Mouse (Mus musculus): ENCODE results near the gene Nfx1. TPM values are rescaled to one million over a fixed set of nuclear protein-coding genes. Genes with fewer than 3 reads are reported as not detected.

The Nfx1 gene
- polyA plus RNA-seq, 1 experiment from 2014 or later, result 27.9 TPM

DNA sequence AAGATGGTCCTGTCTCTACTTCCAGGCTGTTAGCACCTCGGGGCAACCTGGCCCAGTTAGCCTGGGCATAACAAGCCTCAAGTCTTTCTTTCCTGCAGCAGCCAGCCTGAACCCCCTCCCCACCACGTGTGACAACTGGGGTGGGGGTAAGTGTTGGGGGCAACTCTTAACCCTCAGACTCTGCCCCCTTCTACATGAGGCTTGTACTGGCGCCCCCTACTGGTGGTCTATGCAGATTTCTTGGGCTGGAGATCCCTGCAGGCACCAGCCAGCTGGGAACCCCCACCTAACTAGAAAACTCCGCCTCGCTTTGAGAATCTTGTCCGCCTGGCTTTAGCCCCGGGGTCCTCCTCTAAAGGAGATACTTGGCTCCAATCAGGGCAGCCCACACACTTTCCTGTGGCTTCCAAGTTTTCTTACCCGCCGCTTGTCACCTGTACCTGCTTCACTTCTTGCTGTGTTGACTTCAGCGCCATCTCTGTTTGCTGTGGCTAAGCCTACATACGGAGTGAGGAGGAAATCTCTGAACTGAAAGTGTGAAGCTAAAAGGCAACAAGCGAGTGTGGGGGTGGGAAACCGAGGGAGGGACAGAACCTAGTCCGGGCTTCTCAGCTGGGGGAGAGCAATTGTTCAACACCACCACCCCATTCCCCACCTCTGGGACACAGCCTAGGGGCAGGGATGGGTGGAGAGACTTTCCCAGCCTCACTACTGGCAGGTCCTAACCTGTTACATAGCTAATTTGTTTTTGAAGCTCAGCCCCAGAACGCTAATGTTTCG, 93.4 kb downstream of the Nfx1 start:
- H3K4me3 ChIP-seq (replicated peaks), result 0 out of 2 replicates have a peak overlapping the region, but pooled peaks have one; percentile 10
- no peak overlapping the region for H3K27ac ChIP-seq (replicated peaks)
- no peaks in the 10 kb centered on the region for H3K36me3 ChIP-seq (replicated peaks)
- H3K4me2 ChIP-seq, result peak overlapping the region; percentile 32
- 25% methylated on average over 16 of the region's 16 CpGs for WGBS (ENCODE audit: insufficient replicate concordance)
- H3K9ac ChIP-seq, result no peak overlapping the region
- no peaks in the 10 kb centered on the region for H3K9me3 ChIP-seq (replicated peaks)
- H3K27me3 ChIP-seq, result peaks cover 26% of the 10 kb centered on the region
- no peak for ATAC-seq (ENCODE audit: insufficient read depth)
- no peaks in the 10 kb centered on the region; the same call in 1 of the 2 replicates for H3K4me1 ChIP-seq (replicated peaks)

DNA sequence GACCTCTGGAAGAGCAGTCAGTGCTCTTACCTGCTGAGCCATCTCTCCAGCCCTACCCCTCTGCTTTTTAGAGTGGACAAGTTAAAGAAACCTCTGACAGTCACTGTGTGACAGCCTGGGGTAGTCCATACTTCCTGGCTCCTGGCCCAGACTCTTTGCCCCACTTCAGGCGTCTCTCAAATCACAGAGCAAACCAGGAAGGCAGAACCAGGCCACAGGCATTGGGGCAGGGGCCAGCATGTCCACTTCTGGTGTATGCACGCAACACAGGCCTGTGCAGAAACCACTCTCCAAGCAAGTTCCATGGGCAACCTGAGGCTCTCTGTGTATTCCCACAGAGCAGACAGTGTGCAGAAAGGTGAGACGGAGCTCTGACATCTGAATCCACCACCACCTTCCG, 94.5 kb downstream of the Nfx1 start:
- no peak overlapping the region for H3K4me2 ChIP-seq
- no peaks in the 10 kb centered on the region for H3K9me3 ChIP-seq (replicated peaks)
- WGBS (ENCODE audit: insufficient replicate concordance), result 81% methylated on average over 4 of the region's 4 CpGs
- no peak overlapping the region for H3K4me3 ChIP-seq (replicated peaks)
- H3K27me3 ChIP-seq, result peaks cover 22% of the 10 kb centered on the region
- H3K27ac ChIP-seq (replicated peaks), result no peak overlapping the region
- H3K36me3 ChIP-seq (replicated peaks), result no peaks in the 10 kb centered on the region
- ATAC-seq (ENCODE audit: insufficient read depth), result no peak
- H3K4me1 ChIP-seq (replicated peaks), result no peaks in the 10 kb centered on the region
- no peak overlapping the region for H3K9ac ChIP-seq

DNA sequence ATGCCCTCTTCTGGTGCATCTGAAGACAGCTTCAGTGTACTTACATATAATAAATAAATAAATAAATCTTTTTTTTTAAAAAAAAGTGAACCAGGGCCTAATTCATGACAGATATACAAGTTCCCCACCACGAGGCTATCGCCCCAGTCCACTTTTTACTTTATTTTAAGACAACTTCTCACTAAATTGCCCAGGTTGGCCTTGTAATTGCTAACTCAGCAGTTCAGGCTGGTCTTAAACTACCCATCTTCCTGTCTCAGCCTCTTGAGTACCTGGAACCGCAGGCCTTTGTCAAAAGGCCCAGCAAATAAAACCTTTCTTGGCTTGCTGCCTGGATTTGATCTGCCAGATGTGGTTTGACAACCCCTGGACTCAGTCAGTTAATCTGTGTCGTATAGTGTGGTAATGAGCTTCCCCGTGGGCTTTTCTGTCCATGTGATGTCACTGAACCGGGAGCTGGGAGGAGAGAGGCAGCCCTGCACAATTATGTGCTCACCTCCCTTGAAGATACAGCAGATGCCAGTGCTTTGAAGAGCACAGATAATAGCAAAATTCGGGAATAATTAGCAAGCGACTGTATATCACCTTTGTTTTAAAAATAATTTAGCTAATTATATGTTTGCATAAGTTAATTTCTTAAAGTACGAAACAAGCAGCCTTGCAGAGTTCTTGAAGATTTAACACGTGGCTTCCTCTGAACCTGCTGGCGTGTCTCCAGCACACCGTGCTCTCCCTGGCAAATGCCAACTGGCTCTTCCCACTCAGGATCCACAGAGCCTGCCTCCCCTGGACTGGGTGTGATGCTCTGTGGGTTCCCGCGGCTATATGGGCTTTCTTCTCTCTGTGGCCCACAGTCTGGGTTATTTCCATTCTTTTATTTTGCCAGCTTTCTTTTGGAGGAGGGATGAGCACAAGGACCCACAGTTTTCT, 101.1 kb downstream of the Nfx1 start:
- Histone ChIP-seq H3K9ac (no peak overlapping the region), H3K27ac (replicated peaks) (no peak overlapping the region), H3K4me1 (replicated peaks) (peaks cover 6% of the 10 kb centered on the region; the same call in 1 of the 2 replicates), H3K4me2 (no peak overlapping the region), H3K36me3 (replicated peaks) (no peaks in the 10 kb centered on the region), H3K4me3 (replicated peaks) (no peak overlapping the region), H3K9me3 (replicated peaks) (no peaks in the 10 kb centered on the region), H3K27me3 (peaks cover 10% of the 10 kb centered on the region; the same call in 1 of the 2 replicates)
- WGBS (ENCODE audit: insufficient replicate concordance), result 67% methylated on average over 14 of the region's 14 CpGs
- no peak for ATAC-seq (ENCODE audit: insufficient read depth)

DNA sequence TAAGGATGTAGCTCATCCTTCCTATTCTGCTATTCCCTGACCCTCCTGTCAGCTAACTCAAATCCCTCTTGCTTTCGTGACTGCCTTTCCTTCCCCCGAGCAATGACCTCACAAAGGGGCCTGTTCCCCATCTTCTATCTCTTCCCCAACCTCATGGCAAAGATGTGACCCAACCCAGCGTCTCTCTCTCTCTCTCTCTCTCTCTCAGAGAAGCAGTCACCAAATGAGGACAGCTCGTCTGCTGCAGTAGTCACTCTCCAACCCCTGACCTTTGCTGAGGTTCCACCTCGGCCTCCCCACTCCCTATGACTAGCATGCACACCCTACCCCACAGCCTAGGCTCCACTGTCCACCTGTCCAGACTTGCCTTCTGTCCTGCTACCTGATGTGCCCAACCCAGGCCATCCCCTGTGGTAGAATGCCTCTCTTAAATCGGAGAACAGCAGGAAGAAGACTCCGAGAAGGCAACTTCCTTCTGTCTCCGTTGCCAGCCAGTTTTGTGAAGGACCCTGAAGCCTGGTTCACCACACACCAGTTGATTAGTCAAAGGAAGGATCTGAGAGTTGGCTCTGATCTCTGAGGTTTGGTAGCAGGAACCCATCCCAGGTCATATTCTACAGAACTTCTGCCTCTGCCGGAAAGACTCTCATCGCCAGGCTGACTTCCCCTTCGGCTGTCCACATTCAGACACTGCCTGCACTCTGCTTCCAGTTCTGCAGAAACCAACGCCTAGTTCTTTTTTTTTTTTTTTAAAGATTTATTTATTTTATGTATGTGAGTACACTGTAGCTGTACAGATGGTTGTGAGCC, 102.5 kb downstream of the Nfx1 start:
- Histone ChIP-seq H3K27ac (replicated peaks) (no peak overlapping the region), H3K9me3 (replicated peaks) (no peaks in the 10 kb centered on the region), H3K4me1 (replicated peaks) (peaks cover 6% of the 10 kb centered on the region; the same call in 1 of the 2 replicates), H3K4me3 (replicated peaks) (no peak overlapping the region), H3K27me3 (peaks cover 15% of the 10 kb centered on the region; the same call in 1 of the 2 replicates), H3K9ac (no peak overlapping the region), H3K4me2 (no peak overlapping the region; the same call in 1 of the 2 replicates), H3K36me3 (replicated peaks) (no peaks in the 10 kb centered on the region)
- WGBS (ENCODE audit: insufficient replicate concordance), result 34% methylated on average over 12 of the region's 12 CpGs
- no peak for ATAC-seq (ENCODE audit: insufficient read depth)

DNA sequence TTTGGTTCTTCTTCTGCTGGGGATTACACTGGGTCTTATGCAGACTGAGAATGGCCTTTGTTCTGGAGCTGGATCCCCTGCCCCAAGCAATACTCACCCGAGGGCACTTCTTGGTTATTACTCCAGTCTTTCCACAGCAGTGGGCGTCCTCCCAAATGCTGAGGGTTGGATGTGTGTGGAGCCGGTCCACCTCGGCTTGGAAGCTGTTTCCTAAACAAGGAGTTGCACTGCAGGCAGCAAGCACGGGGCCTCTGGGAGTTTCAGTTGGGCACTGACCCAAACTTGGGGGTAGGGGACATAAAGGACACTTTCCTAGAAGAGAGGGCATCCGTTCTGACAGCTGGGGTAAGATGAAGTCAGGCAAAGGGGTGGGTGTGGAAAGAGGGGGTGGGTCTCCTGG, 103.8 kb downstream of the Nfx1 start:
- Histone ChIP-seq H3K27me3 (peaks cover 15% of the 10 kb centered on the region; the same call in 1 of the 2 replicates), H3K4me1 (replicated peaks) (peaks cover 11% of the 10 kb centered on the region), H3K9me3 (replicated peaks) (no peaks in the 10 kb centered on the region), H3K9ac (no peak overlapping the region), H3K4me2 (no peak overlapping the region), H3K4me3 (replicated peaks) (no peak overlapping the region), H3K36me3 (replicated peaks) (no peaks in the 10 kb centered on the region), H3K27ac (replicated peaks) (no peak overlapping the region)
- ATAC-seq (ENCODE audit: insufficient read depth), result no peak
- 65% methylated on average over 6 of the region's 6 CpGs for WGBS (ENCODE audit: insufficient replicate concordance)

Small RNA genes lying within 50 kb of the gene (microRNA-seq; reads per million reads assigned to microRNA genes)
- gene Mir3094, result 3.8 reads per million, percentile 11 among the genes with 10 or more reads in this experiment

Other genes with a start within 250 kb of the Nfx1 start
- gene Dnaja1, start 248.8 kb upstream of the Nfx1 start, polyA plus RNA-seq (2015; fragmentation: Nextera tagmentation; extraction: Ambion mirVana), result 121 and 130 TPM in 2 replicates
- gene Smu1, start 213.0 kb upstream of the Nfx1 start, polyA plus RNA-seq (2015; fragmentation: Nextera tagmentation; extraction: Ambion mirVana), result 71.6 and 75.5 TPM in 2 replicates
- gene B4galt1, start 116.9 kb upstream of the Nfx1 start, polyA plus RNA-seq (2015; fragmentation: Nextera tagmentation; extraction: Ambion mirVana), result 33.6 and 34.8 TPM in 2 replicates
- gene Spink4, start 50.9 kb upstream of the Nfx1 start, polyA plus RNA-seq (2015; fragmentation: Nextera tagmentation; extraction: Ambion mirVana), result 0.82 and 0.96 TPM in 2 replicates
- 110 and 114 TPM in 2 replicates for gene Bag1, start 22.6 kb upstream of the Nfx1 start, polyA plus RNA-seq (2015; fragmentation: Nextera tagmentation; extraction: Ambion mirVana)
- gene Chmp5, start 22.5 kb upstream of the Nfx1 start, polyA plus RNA-seq (2015; fragmentation: Nextera tagmentation; extraction: Ambion mirVana), result 40.7 and 42.4 TPM in 2 replicates
- gene Aqp7, start 77.2 kb downstream of the Nfx1 start, polyA plus RNA-seq (2015; fragmentation: Nextera tagmentation; extraction: Ambion mirVana), result 0.79 and 1.2 TPM in 2 replicates
- gene Aqp3, start 127.3 kb downstream of the Nfx1 start, polyA plus RNA-seq (2015; fragmentation: Nextera tagmentation; extraction: Ambion mirVana), result 12.3 and 12.8 TPM in 2 replicates
- 9.2 and 9.7 TPM in 2 replicates for gene Nol6, start 153.5 kb downstream of the Nfx1 start, polyA plus RNA-seq (2015; fragmentation: Nextera tagmentation; extraction: Ambion mirVana)
- gene Ube2r2, start 164.8 kb downstream of the Nfx1 start, polyA plus RNA-seq (2015; fragmentation: Nextera tagmentation; extraction: Ambion mirVana), result 45.4 and 47.8 TPM in 2 replicates